Mouse (Mus musculus) A20 (cell line): Measurements from ENCODE around the gene Ssr3.
"Not testable (repeated sequence)": the region's sequence is repeated elsewhere in the genome, so short reads cannot be mapped to it uniquely, and the experiment has no call there.

Experiments used
- DNase-seq: peaks from one replicate; pipeline ENCODE4 v3.0.0-alpha.2; 2011; ENCODE audit warnings: low read depth, low spot score

The Ssr3 gene

DNA sequence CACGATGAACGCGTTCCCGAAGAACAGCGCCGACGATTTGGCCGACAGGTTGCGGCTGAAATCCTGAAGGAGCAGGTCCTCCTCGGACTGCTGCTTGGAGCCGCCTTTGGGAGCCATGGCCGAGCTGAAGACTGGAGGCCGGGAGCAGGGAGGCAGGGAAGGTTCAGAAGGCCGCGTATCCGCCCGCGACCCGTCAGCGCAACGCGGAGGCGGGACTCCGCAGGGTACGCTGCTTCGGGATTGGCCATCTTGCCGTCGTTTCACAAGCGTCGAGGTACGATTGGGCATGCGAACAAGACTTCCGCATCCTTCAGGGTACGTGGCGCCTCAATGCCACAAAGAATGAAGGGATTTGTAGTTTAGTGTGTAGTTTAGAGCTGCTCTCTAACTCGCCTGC, at the start of gene Ssr3:
Gene Ssr3 (minus strand): TSS at position 203 of the 397 bp plus-strand sequence.
- DNase-seq, result peak; percentile 97

DNA sequence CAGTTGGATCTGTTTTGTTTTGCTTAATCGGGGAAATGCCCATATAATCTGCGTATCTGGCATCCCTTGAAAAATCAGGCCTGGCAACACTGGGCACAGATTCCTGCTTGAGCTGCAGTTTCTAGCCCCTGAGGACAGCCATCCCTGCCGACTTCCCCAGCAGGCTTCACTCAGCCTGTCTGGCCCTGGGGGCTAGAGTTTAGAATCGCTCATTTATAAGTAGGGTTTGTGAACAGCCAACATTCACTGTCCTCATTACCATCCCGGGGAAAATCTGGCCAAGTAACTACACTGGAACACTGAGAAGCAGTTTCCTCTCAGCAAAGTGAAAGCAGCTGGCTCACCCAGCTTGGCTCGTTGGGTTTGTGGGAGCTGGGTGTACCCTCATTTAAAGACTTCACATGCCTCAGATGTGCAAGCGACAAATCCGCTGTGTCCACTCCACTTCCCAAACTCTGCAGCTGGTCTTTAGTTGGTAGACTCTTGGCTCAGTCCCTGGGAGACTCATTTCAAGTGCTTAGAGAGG, 49.2 kb upstream of the Ssr3 start:
- no peak for DNase-seq

DNA sequence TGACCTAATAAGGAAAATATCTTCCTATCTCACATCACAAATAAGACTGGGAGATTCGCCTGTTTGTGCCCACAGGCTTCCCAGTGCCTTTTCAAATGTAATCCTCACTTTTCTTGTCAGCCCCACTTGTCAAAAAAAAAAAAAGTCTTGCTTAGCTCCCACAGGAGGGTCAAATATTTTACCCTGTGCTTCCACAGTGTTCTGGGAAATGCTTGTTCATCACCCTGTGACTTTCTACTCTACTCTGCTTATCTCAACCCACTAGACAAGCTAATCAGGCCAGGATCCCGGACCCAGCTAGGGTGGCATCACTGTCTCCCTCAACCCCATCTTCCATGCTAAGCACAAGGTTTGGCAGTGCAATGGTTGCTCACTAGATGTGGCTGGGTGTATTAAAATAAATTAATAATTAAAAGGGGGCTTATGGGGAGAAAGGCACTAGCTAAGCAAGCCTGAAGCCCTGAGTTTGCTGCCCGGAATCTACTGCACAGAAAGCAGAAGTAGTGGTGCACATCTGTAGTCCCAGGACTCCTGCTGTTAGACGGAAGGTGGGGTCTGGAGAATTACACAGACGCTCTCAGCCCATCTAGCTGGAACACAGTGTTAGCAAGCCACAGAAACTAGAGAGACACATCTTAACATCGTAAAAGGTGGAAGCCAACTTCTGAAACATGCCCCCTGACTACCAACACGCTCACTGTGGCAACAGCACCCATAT, 46.2 kb upstream of the Ssr3 start:
- peak; percentile 60 for DNase-seq

DNA sequence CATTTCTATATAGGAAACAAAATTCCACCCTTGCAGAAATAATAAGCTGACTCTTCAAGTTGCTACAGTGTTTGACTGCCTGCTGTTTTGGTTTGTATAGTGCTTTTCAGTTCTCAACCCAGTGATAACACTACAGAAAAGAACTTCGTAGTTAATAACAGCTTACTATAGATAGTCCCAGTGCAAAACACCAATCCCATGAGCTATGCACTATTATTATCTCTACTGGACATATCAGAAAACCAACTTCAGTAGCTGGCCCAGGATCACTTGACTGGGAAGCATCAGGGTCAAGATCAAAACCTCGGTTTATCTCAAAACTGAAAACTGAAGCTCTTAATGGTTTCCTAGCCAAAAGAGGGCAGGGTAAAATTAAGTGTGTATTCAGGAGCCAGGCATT, 43.4 kb upstream of the Ssr3 start:
- no peak for DNase-seq

DNA sequence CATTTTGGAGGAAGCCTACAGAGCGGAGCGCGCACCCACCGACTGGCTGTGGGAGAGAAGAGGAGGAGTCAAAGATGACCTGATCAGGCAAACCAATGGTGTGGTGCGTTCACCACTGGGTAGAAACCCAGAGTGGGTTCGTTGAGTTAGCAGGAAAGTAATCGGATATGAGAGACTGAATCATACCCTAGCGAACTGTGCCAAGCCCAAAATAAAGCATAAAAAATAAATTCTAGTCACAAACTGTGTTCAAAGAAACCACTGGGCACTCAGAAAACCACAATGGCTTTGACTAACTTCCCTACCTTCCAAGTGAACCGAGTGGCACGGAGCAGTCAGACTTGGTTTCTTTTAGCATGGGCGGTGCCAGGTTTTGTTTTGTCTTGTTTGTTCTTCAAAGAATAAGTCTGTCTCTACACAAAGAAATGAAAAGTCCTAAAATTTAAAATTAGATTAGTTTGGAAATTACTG, 42.7 kb upstream of the Ssr3 start:
- DNase-seq, result no peak

DNA sequence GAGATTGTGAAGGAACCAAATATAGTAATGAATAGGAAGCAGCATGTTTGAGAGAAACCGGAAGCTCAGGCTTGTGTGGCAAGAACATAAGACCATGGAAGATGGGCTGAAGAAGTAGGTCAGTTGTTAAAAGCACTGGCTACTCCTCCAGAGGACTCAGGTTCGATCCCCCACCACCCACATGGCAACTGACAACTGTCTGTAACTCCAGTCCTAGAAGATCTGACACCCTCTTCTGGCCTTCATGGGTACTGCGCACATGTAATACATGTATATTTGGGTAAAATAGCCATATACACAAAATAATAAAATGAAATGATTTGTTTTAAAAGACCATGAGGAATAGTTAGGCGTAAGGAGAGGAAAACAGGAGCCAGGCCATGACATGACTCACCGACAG, 39.8 kb upstream of the Ssr3 start:
- peak; percentile 27 for DNase-seq

DNA sequence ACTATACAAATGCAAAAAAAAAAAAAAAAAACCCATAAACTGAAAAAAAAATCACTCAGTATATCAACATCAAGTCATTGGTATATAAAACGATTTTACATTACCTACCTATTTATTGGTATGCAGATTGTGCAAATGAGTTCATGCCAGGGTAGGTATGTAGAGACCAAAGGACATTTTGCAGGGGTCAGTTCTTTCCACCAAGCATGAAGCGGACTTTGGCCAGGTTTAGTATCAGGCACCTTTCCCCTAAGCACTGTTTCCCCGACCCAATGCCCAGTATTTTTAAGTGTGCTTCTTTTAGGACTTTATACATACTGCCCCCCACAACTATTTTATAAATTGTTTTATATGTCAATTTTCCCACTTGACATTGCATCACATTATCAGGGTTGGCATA, 27.3 kb upstream of the Ssr3 start:
- no peak for DNase-seq

DNA sequence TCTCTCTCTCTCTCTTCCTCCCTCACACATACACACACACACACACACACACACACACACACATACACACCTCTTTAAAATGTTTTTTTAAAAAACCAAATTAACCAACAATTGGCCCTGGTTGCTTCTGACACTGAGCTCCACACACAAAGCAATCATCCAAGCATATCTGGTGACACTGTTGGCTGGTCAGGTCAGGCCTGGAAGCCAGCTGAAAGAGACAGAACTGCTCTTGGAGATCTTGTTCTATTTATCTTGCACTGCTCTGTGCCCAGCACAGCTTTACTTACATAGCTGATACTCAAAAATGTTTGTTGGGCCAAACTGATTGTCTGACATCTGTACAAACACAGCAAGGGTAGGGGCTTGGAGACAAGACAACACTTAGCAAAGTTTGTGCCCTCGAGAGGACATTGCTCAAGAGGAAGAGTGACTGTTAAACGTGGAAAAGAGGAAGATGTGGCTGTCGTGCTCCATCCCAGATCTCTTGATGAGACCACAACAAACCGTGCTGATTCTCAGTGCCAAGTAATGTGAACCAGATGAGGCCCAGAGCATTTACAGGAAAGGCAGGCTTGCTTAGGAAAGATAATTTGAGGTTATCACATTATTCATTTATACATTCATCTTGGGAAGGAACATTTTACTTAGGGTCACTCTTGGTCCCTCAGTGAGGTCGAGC, 25.6 kb upstream of the Ssr3 start:
- DNase-seq, result no peak

DNA sequence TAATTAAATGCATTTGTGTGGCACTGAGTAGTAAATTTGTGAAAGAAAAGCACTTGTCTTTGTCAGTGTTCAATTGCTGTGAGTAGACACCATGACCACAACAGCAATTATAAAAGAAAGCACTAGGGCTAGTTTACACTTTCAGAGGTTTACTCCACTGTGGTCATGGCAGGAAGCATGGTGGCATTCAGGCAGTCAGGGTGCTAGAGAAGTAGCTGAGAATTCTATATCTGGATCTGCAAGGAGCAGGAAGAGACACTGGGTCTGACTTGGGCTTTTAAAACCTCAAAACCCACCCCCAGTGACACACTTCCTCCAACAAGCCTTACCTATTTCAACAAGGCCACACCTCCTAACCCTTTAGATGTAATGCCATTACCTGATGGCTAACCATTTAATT, 24.1 kb upstream of the Ssr3 start:
- DNase-seq, result no peak

DNA sequence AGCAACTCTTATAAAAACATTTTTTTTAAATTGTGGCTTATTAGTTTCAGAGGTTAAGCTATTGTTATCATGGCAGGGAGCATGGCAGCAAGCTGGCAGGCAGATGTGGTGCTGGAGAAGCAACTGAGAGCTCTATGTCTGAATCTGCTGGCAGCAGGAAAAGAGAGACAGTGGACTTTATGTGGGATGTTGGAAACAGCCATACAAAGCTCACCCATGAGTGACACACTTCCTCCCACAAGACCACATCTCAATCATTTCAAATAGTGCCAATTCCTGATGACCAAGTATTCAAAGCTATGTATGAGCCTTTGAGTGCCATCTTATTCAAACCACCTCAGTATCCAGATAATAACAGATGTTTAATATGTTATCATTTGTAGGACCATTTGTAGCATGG, 15.5 kb upstream of the Ssr3 start:
- no peak for DNase-seq

DNA sequence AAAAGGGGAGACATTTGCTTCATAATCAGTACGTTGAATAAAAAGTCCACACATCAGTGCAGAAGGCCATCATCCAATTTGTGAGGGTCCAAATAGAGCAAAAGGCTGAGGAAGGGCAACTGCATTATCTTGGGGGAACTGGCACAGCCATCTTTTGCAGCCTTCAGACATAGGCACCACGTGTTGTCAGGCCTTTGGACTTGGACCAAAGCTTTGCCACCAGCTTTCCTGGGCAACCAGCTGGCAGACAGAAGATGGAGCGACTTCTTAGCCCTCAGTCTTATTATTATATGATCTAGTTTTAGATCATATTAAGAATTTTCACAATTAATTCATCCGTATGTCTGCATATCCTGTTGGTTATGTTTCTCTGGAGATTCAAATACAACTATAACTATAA, 13.4 kb upstream of the Ssr3 start:
- DNase-seq, result no peak

DNA sequence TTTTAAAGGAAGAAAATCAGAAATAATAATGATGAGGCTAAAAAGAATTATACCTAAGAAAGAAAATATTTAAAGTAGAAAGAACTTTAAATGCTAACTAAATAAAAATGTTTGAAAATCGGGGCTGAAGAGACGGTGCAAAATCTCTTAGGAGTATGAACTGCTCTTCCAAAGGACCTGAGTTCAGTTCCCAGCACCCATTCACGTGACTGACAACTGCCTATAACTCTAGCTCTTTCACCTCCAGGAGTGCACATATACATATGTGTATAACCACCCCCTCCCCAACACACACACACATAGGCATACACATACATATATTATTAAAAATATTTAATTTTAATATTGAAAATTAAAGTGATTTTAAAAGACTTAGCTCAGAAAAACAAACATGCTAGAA, 5.1 kb upstream of the Ssr3 start:
- no peak for DNase-seq

DNA sequence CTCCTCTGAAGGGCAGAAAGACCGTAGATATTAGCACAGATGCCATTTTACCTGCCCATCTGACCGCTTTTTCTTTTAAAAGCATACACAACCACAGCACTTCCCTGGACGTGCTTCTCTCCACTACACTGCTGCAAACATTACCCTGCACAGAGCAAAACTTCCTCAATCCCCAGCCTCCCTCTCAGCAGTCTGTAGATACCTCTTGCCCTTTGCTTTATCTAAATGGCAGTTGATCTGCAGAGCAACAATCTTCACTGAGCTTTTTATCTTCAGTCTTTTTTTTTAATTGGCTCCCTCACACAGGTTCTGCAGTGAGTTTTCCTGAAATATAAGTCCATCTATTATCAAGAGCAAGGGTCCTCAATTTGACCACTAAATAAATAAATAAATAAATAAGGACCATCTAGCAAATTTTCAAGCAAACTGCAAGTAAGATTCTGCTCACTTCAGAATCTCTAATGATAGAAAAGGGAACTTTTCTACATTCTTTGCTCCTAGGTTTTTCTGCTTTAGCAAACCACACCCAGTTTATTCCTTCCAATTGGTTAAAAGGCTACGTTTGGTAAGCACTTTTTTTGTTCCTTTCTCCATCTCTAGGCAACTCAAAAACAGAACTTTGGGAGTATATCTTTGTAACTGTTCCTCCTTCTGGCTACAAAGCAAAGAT, 4.5 kb upstream of the Ssr3 start:
- no peak for DNase-seq

DNA sequence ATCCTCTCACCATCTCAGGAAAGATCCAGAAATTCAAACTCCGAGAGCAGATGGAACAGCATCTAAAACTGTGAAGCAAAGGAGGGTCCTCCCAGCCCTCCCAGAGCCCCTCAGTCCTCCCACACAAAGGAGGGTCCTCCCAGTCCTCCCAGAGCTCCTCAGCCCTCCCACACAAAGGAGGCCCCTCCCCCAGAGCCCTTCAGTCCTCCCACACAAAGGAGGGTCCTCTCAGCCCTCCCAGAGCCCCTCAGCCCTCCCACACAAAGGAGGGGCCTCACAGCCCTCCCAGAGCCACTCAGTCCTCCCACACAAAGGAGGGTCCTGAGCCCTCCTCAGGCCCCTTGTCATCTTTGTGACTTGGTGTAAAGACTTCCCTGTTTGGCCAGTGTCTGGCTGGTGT, 2.7 kb upstream of the Ssr3 start:
- DNase-seq, result not testable (repeated sequence)

DNA sequence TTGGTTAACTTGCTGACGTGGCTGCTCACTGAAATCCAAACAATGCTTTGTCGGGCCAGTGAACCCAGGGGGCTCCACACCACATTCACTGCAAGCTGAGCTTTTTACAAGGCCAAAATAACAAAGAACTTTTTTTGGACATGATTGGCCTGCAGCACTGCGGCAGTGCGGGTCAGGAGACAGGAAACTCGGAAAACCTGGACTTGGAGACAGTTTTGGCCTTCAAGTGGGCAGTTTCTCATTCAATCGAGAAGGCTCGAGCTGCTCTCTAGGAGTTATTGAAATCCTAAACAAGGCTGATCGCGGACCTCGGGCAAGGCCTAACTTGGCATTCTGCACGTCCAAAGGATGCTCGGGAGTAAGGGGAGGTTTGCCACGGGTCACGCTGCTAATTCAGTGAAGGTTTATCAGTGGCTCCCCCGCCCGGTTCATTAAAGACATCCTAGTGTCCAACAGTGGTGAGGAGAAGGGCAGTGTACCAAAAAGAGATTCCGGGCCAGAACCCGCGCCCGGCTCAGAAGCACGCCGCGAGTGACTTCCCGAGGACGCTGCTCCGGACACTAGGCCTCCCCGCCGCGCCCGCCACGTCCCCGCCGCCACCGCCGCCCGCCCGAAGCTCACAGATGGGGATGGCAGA, 521 bp downstream of the Ssr3 start:
- no peak for DNase-seq

DNA sequence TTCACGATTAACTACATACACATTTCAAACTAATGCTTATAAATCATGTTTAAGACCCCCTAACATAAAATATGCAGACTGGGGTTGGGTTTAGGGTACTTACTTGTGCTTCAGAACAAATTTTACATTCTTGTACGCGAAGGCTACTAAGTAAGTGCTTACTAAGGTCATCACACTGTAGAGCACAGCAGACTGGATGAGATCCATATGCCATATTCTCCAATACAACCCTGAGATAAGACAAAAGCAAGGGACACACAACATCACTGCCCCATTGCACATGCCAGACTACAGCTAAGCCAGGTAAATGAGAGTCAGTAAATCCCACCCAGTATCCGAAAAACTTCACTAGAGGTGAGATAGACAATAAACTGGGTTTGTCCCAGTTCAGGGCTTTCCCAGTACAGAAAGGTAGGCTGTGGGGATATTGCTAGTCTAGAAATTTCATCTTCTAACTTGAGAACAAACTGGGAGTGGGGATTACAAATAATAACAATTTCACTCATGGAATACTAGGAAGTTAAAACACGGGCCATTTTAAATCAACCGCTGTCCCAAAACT, 1.1 kb downstream of the Ssr3 start:
- no peak for DNase-seq

DNA sequence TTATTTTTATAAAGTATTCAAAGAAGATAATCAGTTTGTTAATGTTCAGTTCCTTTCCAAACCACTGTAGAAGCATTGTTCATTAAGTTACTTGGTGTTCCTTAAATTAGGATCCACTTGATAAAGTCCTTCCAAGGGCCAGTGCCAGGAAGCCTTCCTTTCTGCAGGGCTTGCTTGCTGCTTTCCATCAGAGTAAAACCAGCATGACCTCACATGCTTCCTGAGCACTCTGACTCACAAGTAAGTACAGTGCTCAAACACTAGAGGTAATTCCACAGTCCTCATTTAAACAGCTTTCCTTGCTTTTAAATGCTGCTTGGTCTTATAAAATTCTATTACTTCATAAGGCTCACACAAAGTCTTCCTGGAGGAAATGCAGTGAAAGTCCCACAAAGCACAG, 6.7 kb downstream of the Ssr3 start:
- no peak for DNase-seq

DNA sequence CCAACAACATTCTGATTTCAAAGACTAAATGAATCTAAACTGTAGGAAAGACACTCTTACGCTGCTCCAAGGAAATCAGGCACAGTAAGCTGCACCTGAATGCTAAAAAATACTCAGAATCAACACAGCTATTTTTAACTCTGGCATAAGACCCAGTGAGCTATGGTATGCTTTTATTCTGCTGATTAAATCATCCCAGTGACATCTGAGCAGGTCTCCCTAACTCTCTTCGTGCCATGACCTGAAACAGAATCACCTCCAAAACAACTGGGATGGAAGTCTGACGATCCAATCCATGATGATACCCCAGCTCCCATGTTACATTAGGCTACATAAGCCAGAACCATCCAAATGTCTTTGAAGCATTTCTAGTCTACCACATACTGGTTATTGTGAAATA, 8.0 kb downstream of the Ssr3 start:
- DNase-seq, result no peak

DNA sequence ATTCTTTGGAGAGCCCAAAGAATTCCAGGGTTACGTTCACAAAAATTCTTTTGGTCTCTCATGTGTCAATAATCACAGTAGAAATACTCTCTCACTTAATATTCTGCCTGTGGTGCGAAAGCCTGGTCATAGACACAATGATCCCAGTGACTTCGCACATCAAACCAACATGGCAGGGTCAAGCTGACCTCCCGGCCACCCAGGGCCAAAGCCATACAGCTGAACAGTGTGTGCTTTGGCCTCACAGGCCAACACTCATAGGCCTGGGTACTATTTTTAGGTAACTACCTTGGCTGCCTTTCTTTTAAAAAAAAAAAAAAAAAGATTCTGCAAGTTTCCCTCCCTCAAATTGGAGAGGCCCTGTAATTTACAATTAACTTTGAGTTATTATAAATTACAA, 11.3 kb downstream of the Ssr3 start:
- DNase-seq, result no peak

DNA sequence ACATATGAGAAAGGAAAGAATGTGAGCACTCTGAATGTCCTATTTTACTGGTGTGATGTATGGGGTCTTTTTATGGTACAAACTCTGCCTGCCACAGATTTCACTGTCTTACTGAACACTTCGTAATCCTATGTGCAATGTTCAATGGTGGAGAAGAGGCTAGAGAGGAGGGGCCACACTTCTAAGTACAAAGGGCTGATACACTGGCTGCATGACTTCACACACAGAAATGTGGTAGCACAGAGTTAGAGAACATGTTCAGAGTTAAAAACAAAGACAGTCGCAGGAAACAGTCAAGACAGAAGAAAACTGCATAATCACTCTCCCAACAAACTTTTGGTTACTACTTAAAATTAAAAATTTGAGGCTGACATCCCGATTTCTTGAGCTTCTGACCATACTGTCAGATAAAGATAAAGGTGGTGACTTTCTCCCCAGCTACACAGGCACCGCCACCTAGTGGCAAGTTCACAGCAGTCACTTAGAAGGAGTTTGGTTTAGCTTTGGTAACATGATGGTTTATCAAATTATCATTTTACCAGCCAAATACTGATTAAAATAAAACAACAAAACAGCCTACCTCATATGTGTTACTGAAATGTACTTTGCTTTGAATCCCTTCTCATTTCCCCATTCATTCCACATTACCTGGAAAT, 12.4 kb downstream of the Ssr3 start:
- peak; percentile 61 for DNase-seq

DNA sequence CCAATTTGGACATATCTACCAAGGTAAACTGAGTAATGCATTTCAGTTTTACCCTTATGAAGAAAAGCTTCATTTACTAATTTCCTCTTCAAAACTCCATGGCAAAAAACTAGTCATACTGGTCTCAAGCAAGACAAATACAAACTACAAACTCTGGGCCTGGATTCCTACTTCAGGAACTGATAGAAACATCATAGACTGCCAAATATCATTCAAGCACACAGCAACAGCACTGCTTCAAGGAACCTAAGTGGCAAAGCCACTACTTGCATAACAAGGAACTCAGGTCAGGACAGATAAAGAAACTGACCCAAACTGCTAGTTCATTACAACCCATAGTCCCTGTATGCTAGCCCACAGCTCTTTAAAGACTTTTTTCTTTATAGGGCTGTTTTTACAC, 13.7 kb downstream of the Ssr3 start:
- DNase-seq, result no peak
